In genomic region chr16:5870391-5870790, GRCm38 (mm10) we compare ENCODE assay signal across 28 mouse cellular contexts. TPM values are rescaled to one million over a fixed set of nuclear protein-coding genes. Genes with fewer than 3 reads are reported as not detected.
DNase-seq lines count a peak whose midpoint lies in the region; ATAC-seq lines count a peak whose summit lies in the region.
"Had no signal": no experiment of that assay in that cellular context is flagged by ENCODE, and none has a peak within 500 bp of the region (broad histone marks: within the 10 kb centered on the region; RNA-seq: fewer than 3 reads in every experiment).

No protein-coding gene starts in this region.

- no peak overlapping the region for H3K9ac ChIP-seq in hindbrain, embryonic 11.5 days (ENCODE audit: low read depth, low read length)
- H3K9ac ChIP-seq: embryonic facial prominence, embryonic 13.5 days; forebrain, embryonic 13.5 days; heart, embryonic 13.5 days; hindbrain, embryonic 12.5 days; hindbrain, embryonic 15.5 days had no signal

- 75% methylated on average over 3 of the region's 3 CpGs for WGBS in hindbrain, embryonic 11.5 days

- H3K36me3 ChIP-seq in hindbrain, embryonic 11.5 days (ENCODE audit: control insufficient read depth, insufficient read depth, low read length) = no peaks in the 10 kb centered on the region
- H3K36me3 ChIP-seq: embryonic facial prominence, embryonic 10.5 days; embryonic facial prominence, embryonic 13.5 days; heart, embryonic 10.5 days; heart, embryonic 13.5 days; hindbrain, embryonic 12.5 days; hindbrain, embryonic 15.5 days had no signal

- H3K9me3 ChIP-seq in hindbrain, embryonic 11.5 days (ENCODE audit: control insufficient read depth, low read length) = no peaks in the 10 kb centered on the region
- H3K9me3 ChIP-seq: embryonic facial prominence, embryonic 10.5 days; embryonic facial prominence, embryonic 13.5 days; forebrain, embryonic 13.5 days; heart, embryonic 10.5 days; heart, embryonic 13.5 days; hindbrain, embryonic 12.5 days; hindbrain, embryonic 15.5 days had no signal

- H3K4me3 ChIP-seq in hindbrain, embryonic 11.5 days (ENCODE audit: low read depth, low read length) = no peak overlapping the region
- H3K4me3 ChIP-seq: embryonic facial prominence, embryonic 10.5 days; embryonic facial prominence, embryonic 13.5 days; erythroblast, embryonic 14.5 days; forebrain, embryonic 13.5 days; heart, embryonic 10.5 days; heart, embryonic 13.5 days; hindbrain, embryonic 12.5 days; hindbrain, embryonic 15.5 days had no signal

- no peaks in the 10 kb centered on the region for H3K4me1 ChIP-seq in hindbrain, embryonic 11.5 days (replicated peaks; ENCODE audit: control insufficient read depth, insufficient read depth, low read length)
- H3K4me1 ChIP-seq: embryonic facial prominence, embryonic 10.5 days; embryonic facial prominence, embryonic 13.5 days; forebrain, embryonic 13.5 days; heart, embryonic 10.5 days; heart, embryonic 13.5 days; hindbrain, embryonic 12.5 days; hindbrain, embryonic 15.5 days had no signal

- DNase-seq in heart, adult 11 months = peak; percentile 35
- no peak for DNase-seq in heart, adult 8-10 months (ENCODE audit: low spot score)
- peak; percentile 67 for DNase-seq in MN1 (ENCODE audit: low spot score)
- DNase-seq in NIH3T3 (ENCODE audit: low read depth) = peak; percentile 33
- DNase-seq in thymus, postnatal 10 days (ENCODE audit: low spot score in 2 of 2) = no peak
- no peak for DNase-seq in hindbrain, embryonic 11.5 days (ENCODE audit: low spot score)
- DNase-seq: adrenal gland, postnatal 10 days; cerebellum, adult 11-12 months; cerebellum, adult 8-10 months; cerebellum, postnatal 36 days; embryo, embryonic 11 days; gastrocnemius, postnatal 10 days; heart, adult 18-20 months; heart, postnatal 14 days; heart, postnatal 4 days had no signal

- ATAC-seq in hindbrain, embryonic 11.5 days (ENCODE audit: low FRiP score) = no peak
- ATAC-seq: CD4-positive, CD25-positive, alpha-beta regulatory T cell, adult 4 months; forebrain, embryonic 13.5 days; forebrain, embryonic 16.5 days; intestine, postnatal 0 days; Patski had no signal

- no peak overlapping the region for H3K4me2 ChIP-seq in hindbrain, embryonic 11.5 days (replicated peaks; ENCODE audit: low read depth, low read length)
- H3K4me2 ChIP-seq: embryonic facial prominence, embryonic 13.5 days; forebrain, embryonic 13.5 days; heart, embryonic 13.5 days; hindbrain, embryonic 12.5 days; hindbrain, embryonic 15.5 days had no signal

- H3K27ac ChIP-seq in hindbrain, embryonic 11.5 days (ENCODE audit: low read depth, low read length) = no peak overlapping the region
- H3K27ac ChIP-seq: embryonic facial prominence, embryonic 10.5 days; embryonic facial prominence, embryonic 13.5 days; forebrain, embryonic 13.5 days; heart, embryonic 10.5 days; heart, embryonic 13.5 days; hindbrain, embryonic 12.5 days; hindbrain, embryonic 15.5 days had no signal

- H3K27me3 ChIP-seq in hindbrain, embryonic 11.5 days (ENCODE audit: control insufficient read depth, insufficient read depth, low read length) = no peaks in the 10 kb centered on the region
- H3K27me3 ChIP-seq: embryonic facial prominence, embryonic 13.5 days; forebrain, embryonic 13.5 days; heart, embryonic 13.5 days; hindbrain, embryonic 12.5 days; hindbrain, embryonic 15.5 days; Patski had no signal

RNA-seq across cellular contexts. Expression of gene Rbfox1, which starts 14.8 kb away (rescaled TPM):
- total RNA-seq in heart, adult 8-10 months (2022) = 10 to 100 TPM; 56.3 to 71.2 (median 62.0) TPM
- 20.3 and 20.7 TPM in 2 replicates for polyA plus RNA-seq in hindbrain, embryonic 11.5 days (2014; fragmentation: Nextera tagmentation; extraction: Ambion mirVana)
- total RNA-seq: MEL had no signal
- polyA plus RNA-seq: CD4-positive, CD25-positive, alpha-beta regulatory T cell, adult 4 months; erythroblast, embryonic 14.5 days; Patski had no signal

Comparison
In these comparisons a context has a peak if more than half of its experiments do, and no peak if none do; other contexts are left out.
1. DNase-seq: peak in heart, adult 11 months (single experiment), MN1 (single experiment) and NIH3T3 (single experiment); none in heart, adult 8-10 months (single experiment), thymus, postnatal 10 days (0 of 2) and hindbrain, embryonic 11.5 days (single experiment).